ENCODE assay signal across 30 mouse cellular contexts in the genomic region with DNA sequence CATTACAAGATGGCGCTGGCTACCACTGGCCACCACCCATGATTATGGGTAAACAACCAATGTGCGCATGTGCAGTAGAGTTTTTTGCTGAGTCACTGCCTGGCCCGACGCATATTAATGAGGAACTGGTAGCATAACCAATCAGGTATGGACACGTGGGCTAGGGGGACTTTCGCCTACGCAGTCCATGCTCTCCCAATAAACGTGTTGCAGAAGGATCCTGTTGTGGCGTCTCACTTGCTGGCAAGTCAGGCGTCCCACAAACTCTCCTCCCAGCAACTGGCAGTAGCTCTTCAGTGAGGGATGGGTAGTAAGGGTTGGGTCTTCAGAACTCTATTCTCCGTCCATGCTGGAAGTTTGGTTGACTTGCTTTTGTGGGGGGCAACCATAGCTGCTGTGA. TPM values are rescaled to one million over a fixed set of nuclear protein-coding genes. Genes with fewer than 3 reads are reported as not detected.
"Had no signal": no experiment of that assay in that cellular context is flagged by ENCODE, and none has a peak within 500 bp of the region (broad histone marks: within the 10 kb centered on the region; RNA-seq: fewer than 3 reads in every experiment).

No protein-coding gene starts in this region.

RNA-seq across cellular contexts. Expression of a gene that starts 4.4 kb away (rescaled TPM):
- polyA plus RNA-seq: limb, embryonic 10.5 days; limb, embryonic 11.5 days; limb, embryonic 12.5 days; limb, embryonic 13.5 days; limb, embryonic 14.5 days; limb, embryonic 15.5 days; liver, embryonic 11.5 days; liver, embryonic 12.5 days; liver, embryonic 13.5 days; liver, embryonic 14.5 days; liver, embryonic 15.5 days; liver, embryonic 16.5 days; liver, postnatal 0 days; lung, adult 2 months; lung, embryonic 14.5 days; lung, embryonic 15.5 days; lung, embryonic 16.5 days; lung, postnatal 0 days; macrophage; midbrain, embryonic 10.5 days; midbrain, embryonic 12.5 days; midbrain, embryonic 13.5 days; midbrain, embryonic 14.5 days; midbrain, embryonic 15.5 days; midbrain, embryonic 16.5 days; midbrain, postnatal 0 days; myocyte; neural tube, embryonic 11.5 days; neural tube, embryonic 12.5 days had no signal

RNA-seq across cellular contexts. Expression of a gene that starts 8.7 kb away (rescaled TPM):
- polyA plus RNA-seq: limb, embryonic 10.5 days; limb, embryonic 11.5 days; limb, embryonic 12.5 days; limb, embryonic 13.5 days; limb, embryonic 14.5 days; limb, embryonic 15.5 days; liver, adult 2 months; liver, embryonic 11.5 days; liver, embryonic 12.5 days; liver, embryonic 13.5 days; liver, embryonic 14.5 days; liver, embryonic 15.5 days; liver, embryonic 16.5 days; liver, postnatal 0 days; lung, adult 2 months; lung, embryonic 14.5 days; lung, embryonic 15.5 days; lung, embryonic 16.5 days; lung, postnatal 0 days; macrophage; midbrain, embryonic 10.5 days; midbrain, embryonic 12.5 days; midbrain, embryonic 13.5 days; midbrain, embryonic 14.5 days; midbrain, embryonic 15.5 days; midbrain, embryonic 16.5 days; midbrain, postnatal 0 days; myocyte; neural tube, embryonic 11.5 days; neural tube, embryonic 12.5 days had no signal

RNA-seq across cellular contexts. Expression of a gene that starts 13.0 kb away (rescaled TPM):
- polyA plus RNA-seq: macrophage had no signal
